Mouse (Mus musculus) liver, postnatal 0 days (tissue): ENCODE measurements around the gene Tma7.

ENCODE experiments used
- CTCF ChIP-seq: sonication (generic); IDR thresholded peaks from 2 replicates; pipeline ENCODE4 v1.5.1; 2016; ENCODE audit warnings: antibody characterized with exemption, low read depth
- EP300 ChIP-seq: IDR thresholded peaks from 2 replicates; pipeline ENCODE4 v1.6.1; 2016; ENCODE audit warnings: antibody characterized with exemption, low read depth, mild to moderate bottlenecking

DNA sequence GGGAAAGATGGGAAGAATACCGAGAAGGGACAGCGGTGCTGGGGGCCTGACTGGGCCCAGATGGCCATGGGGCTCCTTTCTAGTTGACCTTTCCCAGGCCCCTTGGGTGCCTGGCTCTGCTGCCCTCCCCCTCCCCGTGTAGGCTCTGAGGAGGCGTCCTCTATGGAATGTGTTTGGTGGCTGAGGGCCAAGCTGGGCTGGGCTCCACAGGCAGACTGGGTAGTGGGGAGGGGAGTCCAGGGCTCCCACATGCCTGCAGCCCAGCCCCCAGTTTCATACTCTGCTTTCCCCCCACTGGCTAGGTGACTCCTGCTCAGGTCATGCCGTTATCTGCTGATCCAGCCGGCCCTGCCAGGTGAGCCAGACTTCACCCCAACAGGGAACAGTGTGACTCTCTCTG lies 16.6 kb upstream of the Tma7 start:
- TF ChIP-seq EP300 = no peak
- no peak for TF ChIP-seq CTCF
